Mouse (Mus musculus) intestine, postnatal 0 days (tissue): ENCODE results near the gene Slc1a5. TPM values are rescaled to one million over a fixed set of nuclear protein-coding genes. Genes with fewer than 3 reads are reported as not detected.

Source experiments
- ATAC-seq: fragments of 200-750 bp; cut with Nextera tagmentation; 2 replicates; pipeline ENCODE4 v1.8.0; 2017; ENCODE audit warnings: mild to moderate bottlenecking, moderate TSS enrichment, moderate library complexity
- H3K27ac ChIP-seq: fragments of 300-500 bp; sonication (generic); 2 replicates; pipeline ENCODE4 v1.5.1; 2014; ENCODE audit warnings: mild to moderate bottlenecking, low read depth, low read length, moderate library complexity
- H3K27me3 ChIP-seq: fragments of 300-500 bp; sonication (generic); replicated peaks from 2 replicates; pipeline ENCODE4 v1.6.1; 2014; ENCODE audit warnings: low read length, mixed read lengths; ENCODE audit not compliant: control insufficient read depth, insufficient read depth
- H3K36me3 ChIP-seq: fragments of 300-500 bp; sonication (generic); 2 replicates; pipeline ENCODE4 v1.6.1; 2014; ENCODE audit warnings: mild to moderate bottlenecking, moderate library complexity; ENCODE audit not compliant: control insufficient read depth, insufficient read depth
- H3K4me1 ChIP-seq: fragments of 300-500 bp; sonication (generic); replicated peaks from 2 replicates; pipeline ENCODE4 v1.6.1; 2014; ENCODE audit warnings: antibody characterized with exemption, low read length, mixed read lengths; ENCODE audit not compliant: control insufficient read depth, insufficient read depth
- H3K4me2 ChIP-seq: fragments of 300-500 bp; sonication (generic); replicated peaks from 2 replicates; pipeline ENCODE4 v1.6.1; 2014; ENCODE audit warnings: low read depth, mild to moderate bottlenecking, moderate library complexity
- H3K4me3 ChIP-seq: fragments of 300-500 bp; sonication (generic); 2 replicates; pipeline ENCODE4 v1.5.1; 2014; ENCODE audit warnings: low read depth, low read length
- H3K9ac ChIP-seq: fragments of 300-500 bp; sonication (generic); 2 replicates; pipeline ENCODE4 v1.6.1; 2014; ENCODE audit warnings: mild to moderate bottlenecking, low read depth, low read length
- H3K9me3 ChIP-seq: fragments of 300-500 bp; sonication (generic); 2 replicates; pipeline ENCODE4 v1.6.1; 2016; ENCODE audit warnings: mixed run types; ENCODE audit not compliant: control insufficient read depth
- CTCF ChIP-seq: sonication (generic); IDR thresholded peaks from 2 replicates; pipeline ENCODE4 v1.5.1; 2016; ENCODE audit warnings: low read depth, mild to moderate bottlenecking, control low read depth, antibody characterized with exemption, moderate library complexity
- WGBS: fragments of 180-500 bp; shearing (Covaris S2); extraction: QIAGEN DNeasy Blood & Tissue Kit; methylation state at CpG from one replicate; pipeline ENCODE4 v1.1.7; 2014; 5-methylcytosine and 5-hydroxymethylcytosine counted together
- polyA plus RNA-seq: library from polyadenylated mRNA; unstranded; fragments of >200 nt; fragmentation: Nextera tagmentation; extraction: Ambion mirVana; gene quantifications from 2 replicates; pipeline ENCODE4 v1.2.1, GENCODE M21; 2015

Slc1a5 gene
- polyA plus RNA-seq, 1 experiment from 2014 or later: 19.8 TPM

DNA sequence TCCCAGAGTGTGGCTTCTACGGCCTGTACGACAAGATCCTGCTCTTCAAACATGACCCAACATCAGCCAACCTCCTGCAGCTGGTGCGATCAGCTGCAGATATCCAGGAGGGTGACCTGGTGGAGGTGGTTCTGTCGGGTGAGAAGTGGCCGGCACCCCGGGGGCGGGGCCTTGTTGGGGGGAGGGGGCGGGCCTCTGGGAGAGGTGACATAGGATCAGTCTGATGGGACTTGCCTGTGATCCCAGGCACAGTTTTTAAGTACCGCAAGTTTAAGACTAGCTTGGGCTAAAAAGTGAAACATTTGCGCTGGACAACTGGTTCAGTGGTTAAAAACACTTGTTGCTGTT, 64.7 kb downstream of the Slc1a5 start:
- WGBS: 48% methylated on average over 10 of the region's 10 CpGs
- H3K4me1 ChIP-seq: no peaks in the 10 kb centered on the region
- 0 out of 2 replicates have a peak, but pooled peaks have one; percentile 7 for ATAC-seq
- no peak for TF ChIP-seq CTCF
- H3K4me3 ChIP-seq: peak overlapping the region; percentile 76
- H3K4me2 ChIP-seq: peak overlapping the region; percentile 84
- H3K36me3 ChIP-seq: peaks cover 28% of the 10 kb centered on the region
- H3K27me3 ChIP-seq: no peaks in the 10 kb centered on the region
- H3K27ac ChIP-seq: peak overlapping the region; percentile 76
- H3K9me3 ChIP-seq: no peaks in the 10 kb centered on the region
- no peak overlapping the region for H3K9ac ChIP-seq

GRCm38 (mm10) chr7:16846775-16847174, 65.6 kb downstream of the Slc1a5 start:
- 93% methylated on average over 5 of the region's 5 CpGs for WGBS
- H3K9ac ChIP-seq: no peak overlapping the region
- H3K27ac ChIP-seq: no peak overlapping the region
- H3K4me1 ChIP-seq: no peaks in the 10 kb centered on the region
- ATAC-seq: no peak
- no peak overlapping the region for H3K4me2 ChIP-seq
- H3K27me3 ChIP-seq: no peaks in the 10 kb centered on the region
- no peaks in the 10 kb centered on the region for H3K9me3 ChIP-seq
- no peak for TF ChIP-seq CTCF
- no peak overlapping the region for H3K4me3 ChIP-seq
- peaks cover 32% of the 10 kb centered on the region for H3K36me3 ChIP-seq

GRCm38 (mm10) chr7:16847507-16847906, 66.4 kb downstream of the Slc1a5 start:
- no peaks in the 10 kb centered on the region for H3K4me1 ChIP-seq
- H3K36me3 ChIP-seq: peaks cover 34% of the 10 kb centered on the region
- H3K27ac ChIP-seq: no peak overlapping the region
- 88% methylated on average over 19 of the region's 19 CpGs for WGBS
- TF ChIP-seq CTCF: no peak
- no peak overlapping the region for H3K4me3 ChIP-seq
- ATAC-seq: no peak
- H3K9ac ChIP-seq: no peak overlapping the region
- H3K9me3 ChIP-seq: no peaks in the 10 kb centered on the region
- no peak overlapping the region for H3K4me2 ChIP-seq
- no peaks in the 10 kb centered on the region for H3K27me3 ChIP-seq

Other genes with a start within 250 kb of the Slc1a5 start
- 3.3 and 3.4 TPM in 2 replicates for gene Arhgap35, start 166.3 kb upstream of the Slc1a5 start, polyA plus RNA-seq
- not detected in 2 replicates for gene Ceacam15, start 105.6 kb upstream of the Slc1a5 start, polyA plus RNA-seq
- not detected in 2 replicates for gene Ceacam9, start 59.4 kb upstream of the Slc1a5 start, polyA plus RNA-seq
- 316 and 329 TPM in 2 replicates for gene Ap2s1, start 42.9 kb upstream of the Slc1a5 start, polyA plus RNA-seq
- 33.7 and 35.8 TPM in 2 replicates for gene Strn4, start 34.5 kb downstream of the Slc1a5 start, polyA plus RNA-seq
- gene Fkrp, start 35.4 kb downstream of the Slc1a5 start, polyA plus RNA-seq: 12.3 and 12.7 TPM in 2 replicates
- 9.2 and 11.2 TPM in 2 replicates for gene Prkd2, start 61.6 kb downstream of the Slc1a5 start, polyA plus RNA-seq
- 3.4 and 3.7 TPM in 2 replicates for gene Dact3, start 94.0 kb downstream of the Slc1a5 start, polyA plus RNA-seq
- 4.7 and 5.3 TPM in 2 replicates for gene Gng8, start 110.4 kb downstream of the Slc1a5 start, polyA plus RNA-seq
- 1.7 and 1.8 TPM in 2 replicates for gene Ptgir, start 125.2 kb downstream of the Slc1a5 start, polyA plus RNA-seq
- gene Calm3, start 142.8 kb downstream of the Slc1a5 start, polyA plus RNA-seq: 236 and 241 TPM in 2 replicates
- gene Pnmal2, start 163.3 kb downstream of the Slc1a5 start, polyA plus RNA-seq: 3.3 and 3.6 TPM in 2 replicates
- 2.0 and 2.2 TPM in 2 replicates for gene Pnmal1, start 178.3 kb downstream of the Slc1a5 start, polyA plus RNA-seq
- gene Gm42372, start 201.7 kb downstream of the Slc1a5 start, polyA plus RNA-seq: 0.09 and 0.10 TPM in 2 replicates
- gene Ccdc8, start 211.4 kb downstream of the Slc1a5 start, polyA plus RNA-seq: 3.6 and 4.0 TPM in 2 replicates
- gene Ppp5c, start 246.6 kb downstream of the Slc1a5 start, polyA plus RNA-seq: 44.4 and 45.0 TPM in 2 replicates